Mouse (Mus musculus) spleen, postnatal 4 days (tissue): ENCODE data around the gene Gm43191.
A peak's percentile ranks its signal among the peaks of the same experiment; 100 is the strongest.
"Not testable (repeated sequence)": the region's sequence is repeated elsewhere in the genome, so short reads cannot be mapped to it uniquely, and the experiment has no call there.

ENCODE experiments used
- DNase-seq, 2 experiments: peaks; one replicate each; pipeline ENCODE4 v3.0.0; 2022; ENCODE audit warnings: low spot score in 2 of 2

Gene Gm43191

DNA sequence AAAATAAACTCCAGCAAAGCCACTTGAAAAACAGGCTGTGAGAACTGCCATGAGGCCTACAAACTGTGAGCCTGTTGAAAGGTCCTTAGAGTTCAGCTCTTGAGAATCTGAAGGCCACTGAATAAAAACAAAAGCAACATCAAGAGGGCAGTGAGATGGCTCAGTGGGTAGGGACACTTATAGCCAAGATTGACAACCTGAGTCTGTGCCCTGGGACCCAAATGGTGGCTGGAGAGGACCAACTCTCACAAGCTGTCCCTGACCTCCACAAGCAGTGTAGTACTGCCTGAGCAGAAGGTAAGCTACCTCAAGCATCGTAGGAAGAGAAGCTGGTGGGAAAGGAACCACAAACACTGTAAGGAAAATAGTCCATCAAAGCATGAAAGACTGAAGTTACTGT is at the start of gene Gm43191:
Gene Gm43191, minus strand, starts transcription at position 101 of the 400 bp plus-strand sequence.
- DNase-seq: no peak

DNA sequence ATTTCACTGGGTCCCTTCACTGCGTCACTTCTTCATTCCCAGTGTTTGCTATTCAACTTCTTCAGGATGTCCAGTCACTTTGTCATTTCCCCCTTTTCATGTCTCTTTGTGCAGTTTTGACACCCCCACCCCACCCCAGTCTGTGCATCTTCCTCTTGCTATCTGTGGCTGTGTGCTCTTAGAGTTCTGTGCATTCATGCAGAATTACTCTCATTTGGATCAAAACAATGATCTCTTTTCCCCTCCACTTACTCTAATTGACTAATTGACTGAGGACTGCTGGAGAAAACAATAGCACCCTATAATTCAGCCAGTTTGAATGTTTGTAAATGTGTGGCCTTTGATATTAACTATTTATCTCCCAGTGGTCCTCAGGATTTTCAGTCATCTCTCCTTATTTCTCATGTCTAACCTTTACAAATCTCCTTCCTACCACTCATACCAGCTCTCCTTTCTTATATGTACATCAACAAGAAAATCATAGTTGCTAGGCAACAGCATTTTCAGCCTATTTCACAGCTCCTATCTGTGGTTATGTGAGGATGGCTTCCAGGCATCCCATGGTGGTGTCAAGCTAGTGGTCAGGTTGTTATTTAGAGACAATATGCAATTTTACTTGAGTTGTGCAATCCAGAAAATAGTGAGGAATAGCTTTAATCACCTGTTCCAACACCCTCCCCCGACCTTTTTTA is 48.6 kb upstream of the Gm43191 start:
- DNase-seq: no peak

DNA sequence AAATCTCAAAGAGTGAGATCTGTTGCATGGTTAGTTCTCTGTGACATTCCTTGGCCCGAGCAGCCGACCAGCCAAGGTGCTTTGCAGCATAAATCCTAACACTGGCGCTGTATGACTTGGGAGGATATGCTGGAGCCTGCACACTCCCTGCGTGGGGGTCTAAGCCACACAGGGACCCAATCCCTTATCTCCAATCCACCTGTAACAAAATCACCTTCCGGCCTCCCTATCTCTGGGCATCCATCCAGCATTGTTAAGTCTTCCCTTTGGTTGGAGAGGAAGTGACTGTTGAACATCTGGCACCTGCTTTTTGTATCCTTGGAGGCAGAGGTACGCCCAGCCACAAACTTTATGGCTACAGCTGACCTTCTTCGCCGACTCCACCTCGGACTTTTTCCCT is 45.7 kb upstream of the Gm43191 start:
- DNase-seq: no peak

DNA sequence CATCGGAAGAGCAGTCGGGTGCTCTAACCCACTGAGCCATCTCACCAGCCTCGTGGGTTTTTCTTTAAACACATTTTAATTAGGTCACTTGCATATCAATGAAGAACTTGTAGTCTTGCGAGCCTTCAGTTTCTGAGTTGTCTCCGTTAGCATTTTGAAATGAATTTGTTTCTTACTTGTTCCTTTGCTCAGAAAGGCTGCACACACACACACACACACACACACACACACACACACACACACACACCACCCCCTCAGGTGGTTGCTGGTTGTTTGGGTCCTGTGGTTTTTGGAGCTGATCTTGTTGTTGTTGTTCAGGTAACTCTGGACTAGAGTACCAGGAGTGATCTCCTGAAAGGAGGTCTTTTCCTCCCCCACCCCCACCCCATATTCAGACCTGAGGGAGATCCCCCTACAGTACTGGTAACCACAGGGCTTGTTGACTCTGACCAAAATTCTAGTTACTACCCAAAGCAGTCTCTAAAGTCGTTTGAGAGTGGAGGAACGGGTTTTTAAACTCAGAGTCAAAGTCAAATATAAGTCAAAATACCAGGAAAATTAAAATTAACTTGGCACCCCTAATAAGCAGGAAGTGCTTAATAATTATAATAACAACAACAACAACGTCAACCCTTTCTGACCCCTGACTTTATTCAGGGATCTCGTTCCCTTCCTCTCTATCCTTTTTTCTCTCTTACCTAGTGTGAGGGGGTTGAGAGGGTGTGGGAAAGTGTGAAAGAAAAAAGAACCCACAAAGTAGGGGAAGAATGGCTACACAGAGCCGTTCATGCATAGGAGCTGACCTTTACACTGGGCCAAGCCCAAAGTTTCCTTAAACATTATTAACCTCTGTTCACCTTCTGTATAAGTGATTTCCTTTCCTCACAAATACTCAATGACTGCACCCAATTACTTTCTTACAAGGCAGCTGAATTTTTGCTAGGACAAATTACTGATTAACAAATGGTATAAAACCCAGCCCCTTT is 42.7 kb upstream of the Gm43191 start:
- DNase-seq: no peak

DNA sequence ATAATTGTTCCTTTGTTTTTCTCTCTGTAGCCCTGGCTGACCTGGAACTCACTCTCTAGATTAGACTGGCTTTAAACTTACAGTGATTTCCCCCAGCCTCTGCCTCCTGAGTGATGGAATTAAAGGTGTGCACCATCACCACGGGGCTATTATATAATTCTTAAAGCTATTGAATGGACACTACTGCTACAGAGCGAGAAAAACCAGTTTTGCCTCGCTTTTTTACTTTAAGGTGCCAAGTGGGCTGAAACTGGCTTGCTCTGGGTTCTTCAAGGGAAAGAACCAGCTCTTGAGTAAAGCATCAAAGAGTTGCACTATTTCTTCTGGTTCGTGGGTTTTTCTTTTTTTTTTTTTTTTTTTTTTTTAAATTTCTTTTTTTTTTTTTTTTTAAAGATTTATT is 41.9 kb upstream of the Gm43191 start:
- DNase-seq: no peak

DNA sequence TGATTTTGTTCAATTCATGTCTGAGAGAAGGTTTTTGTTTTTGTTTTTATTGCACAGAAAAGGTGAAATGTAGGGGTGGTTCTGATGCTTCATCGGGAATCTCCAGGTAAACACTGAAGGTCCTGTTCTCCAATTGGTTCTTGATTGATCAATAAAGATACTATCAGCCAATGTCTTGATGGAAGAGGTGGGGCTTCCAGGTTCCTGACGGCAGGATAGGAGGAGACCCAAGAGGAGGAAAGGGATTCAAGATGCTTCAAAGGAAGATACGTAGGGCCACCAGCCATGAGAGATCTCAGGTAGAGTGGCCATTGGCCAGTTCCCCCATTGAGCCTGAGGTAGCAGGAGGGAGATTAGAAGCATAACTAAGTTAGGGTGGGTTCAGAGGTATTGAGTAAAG is 37.9 kb upstream of the Gm43191 start:
- no peak for DNase-seq

DNA sequence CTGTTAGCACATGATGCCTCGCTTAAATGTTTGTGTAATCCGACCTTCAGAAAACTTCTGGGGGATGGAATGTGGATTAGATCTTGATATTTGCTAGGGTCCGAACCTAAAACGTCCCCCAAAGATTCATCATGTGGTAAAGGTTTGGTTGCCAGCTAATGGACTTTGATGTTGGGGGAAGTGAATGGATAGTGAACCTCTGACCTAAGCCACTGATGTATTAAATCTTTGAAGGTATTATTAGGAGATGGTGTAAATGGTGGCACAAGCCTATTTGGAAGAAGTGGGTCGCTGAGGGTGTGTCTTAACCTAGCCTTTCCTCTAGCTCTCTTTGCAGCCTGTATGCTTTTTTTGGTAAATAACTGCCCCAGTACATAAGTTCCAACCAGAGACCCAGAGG is 32.0 kb upstream of the Gm43191 start:
- DNase-seq: no peak

DNA sequence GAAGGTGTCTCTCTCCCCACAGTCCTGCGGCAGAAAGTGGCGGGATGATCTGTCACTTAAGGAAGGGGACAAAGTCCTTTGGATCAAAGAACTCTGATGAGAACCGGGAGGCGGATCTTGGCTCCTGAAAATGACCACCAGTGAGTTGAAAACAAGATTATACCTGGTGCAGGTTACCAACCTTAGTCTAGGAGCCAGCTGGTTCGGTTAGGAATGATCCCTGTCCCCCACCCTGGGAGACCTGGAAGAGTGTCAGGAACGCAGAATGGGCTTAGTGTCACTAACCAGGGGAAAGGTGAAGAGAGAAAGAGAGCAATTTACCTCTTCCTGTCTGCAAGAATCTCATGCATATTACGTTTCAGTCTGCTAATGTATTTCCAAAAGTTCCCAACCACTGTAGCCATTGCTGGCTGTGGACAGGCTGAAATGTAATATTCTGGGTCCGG is 31.4 kb upstream of the Gm43191 start, which contains the start of gene Slc35a3:
Gene Slc35a3, minus strand, starts transcription at position 396 of the 446 bp plus-strand sequence.
- no peak for DNase-seq

DNA sequence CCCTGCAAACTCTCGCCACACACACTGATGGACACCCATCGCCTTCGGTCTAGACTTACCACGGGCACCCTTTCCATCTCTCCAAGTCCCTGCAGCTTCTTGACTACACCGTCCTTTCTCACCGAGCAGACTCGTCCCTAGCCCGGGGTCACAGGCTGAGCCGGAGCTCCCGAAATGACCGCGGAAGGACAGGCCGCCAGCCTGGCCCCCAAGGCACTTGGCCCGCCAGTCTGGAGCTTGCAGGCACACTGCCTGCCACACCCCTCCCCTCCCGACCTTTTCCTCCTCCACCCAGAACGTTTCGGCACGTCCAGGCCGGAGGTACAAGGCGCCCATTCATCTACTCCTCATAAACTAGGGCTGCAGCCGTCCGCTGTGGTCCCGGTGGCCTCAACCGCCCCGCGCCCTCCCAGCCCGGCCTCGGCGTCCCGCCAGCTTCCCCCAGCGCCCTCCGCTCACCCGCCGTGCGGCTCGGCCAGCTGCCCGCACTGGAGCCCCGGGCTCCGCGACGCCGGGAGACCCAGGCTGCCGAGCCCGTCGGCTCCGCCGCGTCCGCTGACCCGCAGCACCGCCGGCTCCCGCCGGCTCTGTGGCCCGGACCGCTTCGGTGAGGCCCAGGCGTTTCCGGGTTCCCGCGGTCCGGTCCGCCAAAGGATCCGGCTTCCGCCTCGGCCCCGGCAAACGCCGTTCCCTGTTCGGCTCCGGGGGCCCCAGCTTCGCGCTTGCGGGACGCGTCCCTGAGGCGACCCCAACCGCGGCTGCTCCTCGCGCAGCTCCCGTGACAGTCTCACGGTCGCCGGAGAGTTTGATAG is 30.8 kb upstream of the Gm43191 start:
- DNase-seq: peak; percentile 79 to 93

DNA sequence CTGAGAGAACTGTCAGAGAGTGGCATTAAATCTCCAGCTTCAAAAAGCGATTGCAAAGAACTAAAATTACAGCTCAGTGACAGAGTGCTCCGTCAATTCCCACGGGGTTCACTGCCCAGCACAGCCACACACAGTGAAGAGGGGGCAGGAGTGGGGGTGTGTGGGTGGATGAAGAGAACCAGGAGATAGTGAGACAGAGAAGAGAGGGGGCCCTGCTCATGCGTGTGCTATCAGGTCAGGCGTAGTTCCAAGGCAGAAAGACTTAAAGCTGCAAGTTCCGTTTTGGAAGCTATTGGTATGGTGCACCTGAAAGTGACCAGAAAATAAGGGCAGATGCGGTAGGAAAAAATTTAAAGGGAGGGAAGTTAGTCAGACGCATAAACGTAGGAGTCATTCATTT is 29.9 kb upstream of the Gm43191 start:
- DNase-seq: no peak

DNA sequence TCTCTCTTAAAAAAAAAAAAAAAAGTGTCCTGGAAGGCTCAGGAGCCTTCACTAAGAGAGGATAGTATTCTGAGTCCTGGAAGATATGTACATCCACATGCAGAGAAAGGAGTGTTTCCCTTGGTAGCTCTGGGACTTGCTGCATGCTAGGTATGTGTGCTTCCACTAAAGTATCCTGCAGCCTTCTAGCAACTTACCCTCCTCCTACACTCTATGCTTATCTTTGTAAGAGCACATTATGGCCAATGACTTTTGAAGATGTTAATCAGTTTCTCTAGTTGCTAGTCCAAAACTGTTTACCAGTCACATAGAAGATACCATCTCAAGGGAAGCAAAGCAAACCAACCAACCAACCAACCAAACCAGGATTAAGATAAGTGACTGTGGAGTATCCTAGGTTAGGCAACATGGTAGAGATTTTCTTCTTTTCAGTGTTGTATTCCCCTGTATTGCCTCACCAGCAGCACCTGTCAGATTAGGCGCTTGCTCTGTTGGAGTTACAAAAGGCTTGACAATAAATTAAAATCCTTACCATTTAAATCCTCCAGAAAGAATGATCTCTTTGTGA is 24.7 kb upstream of the Gm43191 start:
- no peak for DNase-seq

DNA sequence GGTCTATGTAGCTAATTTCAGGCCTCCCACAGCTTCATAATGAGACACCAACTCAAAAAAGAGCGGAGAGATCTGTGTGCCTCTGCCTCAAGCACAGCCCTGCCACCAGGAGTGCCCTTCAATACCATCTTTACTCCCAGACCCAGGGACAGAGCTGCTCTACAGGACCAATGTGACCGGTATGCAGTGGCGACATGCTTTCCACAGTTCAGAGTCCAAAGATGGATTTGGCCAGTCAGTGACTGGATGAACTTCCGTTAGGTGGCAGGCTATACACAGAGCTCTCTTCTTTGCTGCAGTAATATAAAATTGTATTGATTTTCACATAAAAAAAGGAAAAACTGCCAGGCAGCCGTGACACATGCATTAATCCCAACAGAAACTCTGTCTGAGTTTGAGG is 22.8 kb upstream of the Gm43191 start:
- DNase-seq: no peak

DNA sequence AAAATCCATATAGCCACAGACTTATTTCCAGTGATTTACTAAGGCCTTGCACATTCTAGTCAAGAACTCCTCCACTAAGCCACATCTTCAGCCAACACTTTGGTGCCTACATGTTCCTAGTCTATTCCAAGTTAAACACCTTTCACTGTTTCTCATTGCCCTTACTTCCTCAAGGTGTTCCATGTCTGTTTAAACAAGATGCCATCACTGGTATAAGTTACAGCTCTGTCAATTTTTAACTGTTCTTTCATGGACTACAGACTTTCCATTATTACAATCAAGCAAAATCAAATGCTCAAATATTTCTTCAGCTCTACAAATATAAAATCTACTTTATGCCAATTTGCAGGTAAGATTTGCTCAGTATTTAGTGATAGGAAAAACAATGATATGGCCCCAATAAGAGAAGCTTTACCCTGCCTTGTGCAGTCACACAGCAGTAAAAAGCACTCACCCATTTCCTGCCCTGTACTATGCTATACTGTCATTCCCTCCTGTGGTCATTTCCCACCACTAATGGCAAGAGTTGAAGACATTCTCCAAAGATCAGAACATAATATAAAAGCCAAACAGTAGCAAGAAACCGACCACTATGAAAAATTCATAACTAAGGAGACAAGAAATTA is 21.7 kb upstream of the Gm43191 start:
- DNase-seq: no peak

DNA sequence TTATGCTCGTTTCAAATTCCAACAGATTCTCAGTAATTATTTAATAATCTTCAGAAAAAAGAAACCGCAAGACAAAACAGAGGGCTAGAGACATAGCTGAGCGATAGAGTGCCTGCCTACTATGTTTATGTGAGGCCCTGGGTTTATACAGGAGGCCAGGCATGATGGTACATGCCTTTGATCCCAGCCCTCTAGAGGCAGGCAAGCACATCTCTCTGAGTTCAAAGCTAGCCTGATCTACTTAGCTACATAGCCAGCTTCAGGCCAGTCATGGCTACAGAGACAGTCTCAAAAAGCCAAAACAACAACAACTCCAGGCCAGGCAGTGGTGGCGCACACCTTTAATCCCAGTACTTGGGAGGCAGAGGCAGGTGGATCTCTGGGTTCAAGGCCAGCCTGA is 20.5 kb upstream of the Gm43191 start:
- no peak for DNase-seq

DNA sequence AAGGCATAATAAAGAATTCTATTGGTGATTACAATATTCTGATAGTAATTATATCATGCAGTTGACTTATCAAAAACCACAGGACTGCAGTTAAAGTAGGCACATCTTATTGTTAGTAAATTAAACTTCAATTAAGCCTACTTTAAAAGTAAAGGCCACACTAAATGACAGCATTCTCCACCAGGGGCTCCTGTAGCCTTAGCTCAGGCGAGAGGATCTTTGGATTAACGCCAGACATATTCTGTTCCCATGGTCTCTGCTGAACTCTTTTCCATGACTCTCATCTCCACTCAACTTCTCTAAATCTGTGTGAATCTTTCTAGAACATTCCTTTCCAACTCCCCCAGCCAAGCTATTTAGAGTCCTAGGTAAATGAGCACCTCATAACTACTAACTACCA is 17.7 kb upstream of the Gm43191 start:
- no peak for DNase-seq

DNA sequence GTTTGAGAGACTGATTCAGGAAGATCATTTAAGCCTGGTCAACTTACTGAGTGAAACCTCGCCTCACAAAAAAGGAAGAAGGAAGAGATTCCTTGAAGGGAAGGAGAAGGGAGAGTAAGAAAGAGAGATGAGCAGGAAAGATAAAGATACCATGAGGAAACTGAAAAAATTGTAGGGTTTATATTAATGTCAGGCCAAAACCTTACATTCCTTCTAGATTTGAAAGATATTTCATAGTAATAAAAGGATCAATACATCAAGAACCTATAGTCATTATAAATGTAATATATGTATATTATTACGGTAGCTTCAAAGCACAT is 14.6 kb upstream of the Gm43191 start:
- no peak for DNase-seq

DNA sequence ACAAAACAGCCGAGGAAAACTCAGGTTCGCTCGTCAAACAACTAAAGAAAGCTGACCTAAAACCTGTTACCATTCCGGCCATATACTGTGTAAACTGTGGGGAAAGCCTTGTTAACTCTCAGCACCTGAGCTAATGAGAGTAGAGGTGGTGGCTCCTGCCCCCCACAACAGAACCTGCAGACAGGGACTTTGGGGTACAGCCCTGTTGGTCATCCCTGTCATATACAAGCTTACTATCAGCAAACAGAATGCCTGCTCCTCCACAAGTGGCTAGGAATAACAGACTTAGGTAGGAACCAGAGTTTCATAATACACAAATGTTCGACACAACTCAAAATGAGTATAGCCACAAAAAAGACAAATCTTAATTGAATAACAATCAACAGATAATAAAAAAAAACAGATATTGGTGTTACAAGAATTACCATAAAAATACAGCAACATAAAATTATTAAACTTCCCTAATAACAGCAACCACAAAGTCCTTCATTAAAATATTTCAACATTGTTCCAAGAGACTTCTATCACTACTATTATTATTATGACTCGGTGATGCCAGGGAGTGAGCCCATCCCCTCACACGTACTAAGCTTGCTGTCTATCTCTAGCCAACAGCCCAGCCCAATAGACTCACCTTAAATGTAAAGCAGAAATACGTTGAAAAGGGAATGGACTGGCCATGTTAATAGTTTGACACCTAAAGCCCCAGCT is 14.1 kb upstream of the Gm43191 start:
- no peak for DNase-seq

DNA sequence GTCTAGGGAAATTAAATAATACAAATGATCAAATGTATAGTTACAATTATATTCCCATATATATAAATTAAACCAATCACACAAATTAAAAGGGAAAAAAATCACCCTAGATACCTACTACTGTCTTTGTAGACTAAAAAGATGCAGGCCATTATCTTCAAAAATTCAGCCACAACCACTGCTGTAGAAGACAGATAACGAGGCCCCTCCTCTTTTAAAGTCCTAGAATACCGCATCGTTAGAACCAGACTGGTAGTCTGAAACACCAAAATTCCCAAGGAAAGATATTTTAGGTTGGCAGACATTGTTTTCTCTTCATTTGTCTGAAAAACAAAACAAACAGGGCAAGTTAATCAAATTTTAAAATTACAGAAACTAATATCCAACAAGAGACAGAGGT is 13.3 kb upstream of the Gm43191 start:
- peak in 1 of 2 experiments; percentile 28 for DNase-seq

DNA sequence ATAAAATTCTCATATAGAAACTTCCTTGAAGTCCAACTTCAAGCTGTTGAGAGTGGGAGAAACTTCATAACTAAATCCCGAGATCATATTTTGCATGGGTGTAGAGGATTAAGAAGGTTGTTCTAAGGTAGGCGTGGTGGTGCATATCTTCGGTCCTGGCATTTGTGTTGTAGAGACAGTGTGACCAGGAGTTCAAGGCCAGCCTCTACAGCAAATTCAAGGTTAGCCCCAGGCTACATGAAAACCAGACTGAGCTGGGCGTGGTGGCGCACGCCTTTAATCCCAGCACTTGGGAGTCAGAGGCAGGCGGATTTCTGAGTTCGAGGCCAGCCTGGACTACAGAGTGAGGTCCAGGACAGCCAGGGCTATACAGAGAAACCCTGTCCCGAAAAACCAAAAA is 16.8 kb downstream of the Gm43191 start:
- DNase-seq: not testable (repeated sequence)

DNA sequence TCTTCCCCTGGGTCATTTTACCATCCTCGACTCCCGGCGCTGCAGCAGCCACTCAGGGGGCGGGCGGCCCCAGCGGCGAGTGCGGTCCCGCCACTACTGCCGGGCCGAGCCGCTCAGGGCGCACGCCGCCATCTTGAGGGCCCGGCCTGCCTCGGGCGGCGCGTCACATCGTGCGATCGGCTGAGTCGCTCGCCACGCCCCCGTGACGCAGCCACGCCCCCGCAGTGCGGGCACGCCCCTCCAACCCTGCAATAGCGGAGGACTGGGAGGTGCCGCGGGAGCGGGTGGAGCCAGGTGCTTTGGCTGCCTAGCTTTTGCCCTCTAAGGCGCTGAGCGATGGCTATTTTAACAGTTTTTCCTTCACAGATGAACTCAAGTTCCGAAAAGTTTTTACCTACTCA is 18.6 kb downstream of the Gm43191 start, which contains the start of gene Mfsd14a:
Gene Mfsd14a, minus strand, starts transcription at position 215 of the 401 bp plus-strand sequence.
- peak; percentile 100 for DNase-seq
